Mouse (Mus musculus): Measurements from ENCODE around the gene Baiap2l2.

DNA sequence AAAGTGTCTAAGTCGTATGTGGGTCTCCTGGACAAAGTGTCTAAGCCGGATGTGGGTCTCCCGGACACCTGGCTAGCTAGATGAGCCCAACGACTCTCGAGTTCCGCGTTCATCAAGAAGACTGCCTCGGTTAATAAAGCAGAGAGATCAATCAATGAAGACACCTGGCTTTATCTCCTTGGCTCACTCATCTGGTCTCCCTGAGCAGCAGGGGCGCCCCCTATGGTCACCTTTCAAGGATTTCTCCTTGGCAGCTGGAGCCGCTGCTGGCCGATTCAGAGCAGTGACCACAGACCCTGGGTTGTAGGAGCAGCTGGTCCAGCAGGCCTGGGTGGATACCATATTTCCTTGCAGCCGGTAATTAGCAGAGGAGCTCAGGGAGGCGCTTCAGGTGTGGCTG is 23.0 kb downstream of the Baiap2l2 start:
- TF ChIP-seq POLR2A (IDR thresholded peaks at IDR 0.05; ENCODE audit: borderline replicate concordance, extremely low read depth, low read depth, low read length) (no peak), CTCF (IDR thresholded peaks at IDR 0.05; ENCODE audit: insufficient read depth, low read length) (no peak)
